Mouse (Mus musculus) embryo, embryonic 9.5 days (tissue): ENCODE data around the gene Ostf1.
A peak's percentile ranks its signal among the peaks of the same experiment; 100 is the strongest.

Source experiments
- DNase-seq: peaks from one replicate; pipeline ENCODE4 v3.0.0-alpha.2; 2017; ENCODE audit errors: extremely low spot score

The Ostf1 gene

DNA sequence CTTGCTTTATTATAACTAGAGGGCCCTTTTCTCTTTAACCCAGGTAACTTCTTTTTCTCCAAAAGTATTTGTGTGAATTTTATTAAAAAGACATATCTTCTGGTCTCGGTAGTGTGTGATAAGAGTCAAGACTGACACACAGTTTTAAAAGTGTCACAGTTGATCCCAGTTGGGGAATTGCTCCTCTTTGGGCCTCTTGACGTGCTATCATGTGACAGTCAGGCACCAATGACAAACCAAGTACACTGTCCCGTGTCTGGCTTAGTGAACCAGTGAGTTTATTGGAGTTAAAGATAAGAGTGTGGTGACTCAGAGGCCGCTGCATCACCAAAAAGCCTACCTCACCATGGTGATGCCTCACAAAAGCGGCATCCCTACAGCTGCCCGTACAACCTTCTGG lies 12.5 kb upstream of the Ostf1 start:
- DNase-seq, result no peak

GRCm38 (mm10) chr19:18643411-18643810 lies 11.8 kb upstream of the Ostf1 start:
- DNase-seq, result no peak

DNA sequence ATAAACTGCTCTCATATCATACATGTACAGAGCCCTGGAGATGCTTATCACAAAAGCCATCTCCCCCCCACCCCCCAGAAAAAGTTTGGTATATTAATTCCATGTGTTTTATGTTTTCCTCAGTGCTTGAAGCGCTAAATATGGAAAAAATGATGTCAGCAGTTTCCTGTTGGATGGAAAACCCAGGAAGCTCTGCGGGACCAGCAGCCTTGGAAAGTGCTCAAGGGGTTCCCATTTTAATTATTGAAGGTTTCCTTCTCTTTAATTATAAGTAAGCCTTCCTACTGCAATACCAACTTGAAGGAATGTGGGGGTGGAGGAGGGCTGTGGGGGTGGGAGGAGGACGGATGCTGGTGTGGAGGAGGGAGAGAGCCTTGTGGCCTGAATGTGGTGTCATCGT lies 9.4 kb upstream of the Ostf1 start:
- DNase-seq, result no peak

DNA sequence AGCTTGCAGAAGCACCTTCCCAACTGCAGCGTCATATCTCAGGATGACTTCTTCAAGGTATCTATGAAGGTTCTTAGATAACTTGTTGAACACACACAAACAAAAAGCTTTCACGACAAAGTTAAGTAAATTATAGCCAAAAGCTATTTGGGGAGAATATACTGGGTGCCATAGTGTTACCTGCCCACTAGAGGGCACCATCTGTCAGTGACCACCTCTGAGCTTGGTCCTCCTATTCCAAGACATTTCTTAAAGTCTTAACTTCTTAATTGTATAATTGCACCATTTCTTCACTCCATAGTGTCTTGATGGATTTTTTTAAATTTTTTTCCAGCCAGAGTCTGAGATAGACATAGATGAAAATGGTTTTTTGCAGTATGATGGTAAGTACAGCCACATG lies 7.9 kb upstream of the Ostf1 start:
- no peak for DNase-seq

GRCm38 (mm10) chr19:18638949-18639348 lies 7.3 kb upstream of the Ostf1 start:
- DNase-seq, result no peak

GRCm38 (mm10) chr19:18637954-18638353 lies 6.3 kb upstream of the Ostf1 start:
- DNase-seq, result no peak

DNA sequence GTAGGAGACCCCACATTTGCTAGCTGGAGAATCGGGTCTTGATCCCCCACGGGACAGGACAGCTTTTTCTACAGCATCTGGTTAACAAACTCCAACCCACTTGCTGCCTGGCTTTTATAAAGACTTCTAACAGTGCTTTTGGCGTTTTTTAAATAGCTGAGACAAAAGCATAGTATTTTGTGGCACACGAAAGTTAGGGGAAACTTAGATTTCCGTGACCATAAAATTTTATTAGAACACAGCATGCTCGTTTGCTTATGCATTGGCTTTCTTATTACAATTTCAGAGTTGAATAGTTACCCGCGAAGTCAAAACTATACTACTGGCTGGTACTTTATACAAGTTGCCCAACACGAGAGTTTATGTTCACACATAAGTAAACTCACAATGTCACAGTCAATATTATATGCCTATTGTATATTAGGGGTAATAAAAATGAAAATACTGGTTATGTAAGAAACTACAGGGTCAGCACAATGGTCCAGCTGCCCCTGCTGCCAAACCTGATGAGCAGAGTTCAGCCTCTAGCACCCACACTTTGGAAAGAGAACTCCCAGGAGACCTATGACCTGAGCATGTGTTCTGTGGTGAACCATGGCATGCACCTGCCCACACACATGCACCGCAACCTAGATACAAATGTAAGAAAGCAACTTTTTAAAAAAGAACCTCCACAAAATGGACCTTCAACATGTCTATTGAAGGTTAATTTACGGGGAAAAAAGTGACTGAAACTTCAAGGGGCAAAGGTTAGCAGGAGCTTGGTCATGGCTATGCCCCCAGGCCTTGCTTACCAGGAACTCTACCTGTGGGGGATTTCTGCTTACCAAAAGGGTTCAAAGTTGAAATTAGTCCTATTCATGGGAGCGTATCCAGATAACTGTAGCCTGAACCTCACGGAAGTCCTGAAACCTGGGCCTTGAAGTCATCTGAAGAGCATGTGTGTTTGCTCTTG lies 885 bp upstream of the Ostf1 start:
- no peak for DNase-seq

GRCm38 (mm10) chr19:18631161-18631643 lies 421 bp downstream of the Ostf1 start:
- no peak for DNase-seq

GRCm38 (mm10) chr19:18630221-18631119 lies 1.2 kb downstream of the Ostf1 start:
- DNase-seq, result peak; percentile 15

DNA sequence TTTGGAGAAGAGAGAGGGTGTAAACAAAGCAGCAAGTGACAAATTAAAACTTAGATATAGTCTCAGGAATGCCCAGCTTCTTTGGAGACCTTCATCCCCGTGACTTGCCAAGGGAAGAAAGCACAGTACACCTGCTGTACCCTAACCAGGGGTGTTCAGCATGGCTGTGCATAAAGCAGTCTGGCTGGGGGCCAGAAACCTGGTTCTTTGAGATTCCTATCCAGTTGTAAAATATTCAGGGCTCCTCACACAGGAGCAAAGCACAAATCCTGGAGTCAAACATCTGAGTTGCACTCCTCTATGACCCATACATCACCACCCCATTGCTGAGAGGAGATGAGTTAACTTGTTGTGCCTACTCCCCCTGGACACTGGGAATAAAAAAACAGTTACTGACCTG lies 2.0 kb downstream of the Ostf1 start:
- DNase-seq, result no peak

- DNase-seq, result no peak
Measured at GRCm38 (mm10) chr19:18623894-18624293, 7.7 kb downstream of the Ostf1 start.

DNA sequence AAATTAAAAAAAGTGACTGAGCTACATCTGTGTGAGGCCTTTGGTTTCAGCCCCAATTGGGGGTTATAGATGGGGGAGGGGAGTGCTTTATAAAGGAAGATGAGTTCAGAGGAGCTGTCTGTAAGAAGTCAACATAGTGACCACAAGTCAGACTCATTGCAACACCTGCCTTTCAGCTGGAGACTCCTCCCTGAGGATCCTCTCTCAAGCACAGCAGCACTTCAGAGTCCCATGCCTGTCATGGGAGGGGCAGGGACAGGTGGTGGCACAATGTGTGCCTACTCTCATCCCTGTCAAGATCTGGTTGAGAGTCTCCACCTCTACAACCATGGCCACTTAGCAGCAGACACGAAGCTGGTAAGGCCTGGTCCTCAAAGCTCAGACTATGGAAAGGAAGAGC lies 11.9 kb downstream of the Ostf1 start:
- no peak for DNase-seq

- DNase-seq, result no peak
Measured at GRCm38 (mm10) chr19:18619060-18619459, 12.6 kb downstream of the Ostf1 start.

- DNase-seq, result no peak
Measured at GRCm38 (mm10) chr19:18617504-18617903, 14.1 kb downstream of the Ostf1 start.

GRCm38 (mm10) chr19:18615680-18616240 lies 15.9 kb downstream of the Ostf1 start:
- DNase-seq, result no peak

DNA sequence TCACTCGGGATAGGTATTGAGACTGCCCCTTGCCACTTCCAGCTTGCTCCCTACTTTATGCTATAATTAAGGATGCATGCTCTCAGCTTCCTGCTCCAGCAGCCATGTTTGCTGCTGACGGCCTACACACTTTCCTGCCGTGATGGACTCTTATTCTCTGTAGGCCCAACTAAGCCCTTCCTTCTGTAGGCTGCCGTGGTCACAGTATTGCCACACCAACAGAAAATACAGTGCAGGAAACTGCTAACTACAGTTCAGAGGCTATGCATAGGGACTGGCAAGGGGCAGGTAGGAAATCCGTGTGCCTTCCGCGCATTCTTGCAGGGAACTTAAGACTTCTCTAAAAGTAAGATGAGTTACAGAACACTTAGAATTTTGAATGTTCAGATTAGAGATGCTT lies 17.3 kb downstream of the Ostf1 start:
- DNase-seq, result no peak

DNA sequence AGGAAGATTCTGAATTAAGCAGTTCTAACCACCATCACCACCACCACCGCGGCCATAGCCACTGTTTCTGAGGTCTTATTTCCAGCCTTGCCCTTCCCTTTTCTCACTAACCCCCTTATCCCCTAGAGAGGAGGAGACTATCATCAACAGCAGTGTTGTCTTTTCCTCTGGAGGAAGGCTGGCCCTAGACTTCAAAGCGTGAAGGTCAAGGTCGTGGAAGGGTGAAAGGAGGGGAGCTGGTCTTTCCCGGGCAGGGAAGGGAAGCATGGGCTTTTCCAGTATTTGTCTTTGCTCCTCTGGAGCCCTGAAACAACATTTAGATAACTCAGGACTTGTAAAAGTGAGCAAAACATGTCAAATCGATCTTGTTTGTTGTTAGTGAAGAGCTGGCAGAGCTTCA lies 22.6 kb downstream of the Ostf1 start:
- peak; percentile 29 for DNase-seq

GRCm38 (mm10) chr19:18607907-18608306 lies 23.7 kb downstream of the Ostf1 start:
- DNase-seq, result no peak

DNA sequence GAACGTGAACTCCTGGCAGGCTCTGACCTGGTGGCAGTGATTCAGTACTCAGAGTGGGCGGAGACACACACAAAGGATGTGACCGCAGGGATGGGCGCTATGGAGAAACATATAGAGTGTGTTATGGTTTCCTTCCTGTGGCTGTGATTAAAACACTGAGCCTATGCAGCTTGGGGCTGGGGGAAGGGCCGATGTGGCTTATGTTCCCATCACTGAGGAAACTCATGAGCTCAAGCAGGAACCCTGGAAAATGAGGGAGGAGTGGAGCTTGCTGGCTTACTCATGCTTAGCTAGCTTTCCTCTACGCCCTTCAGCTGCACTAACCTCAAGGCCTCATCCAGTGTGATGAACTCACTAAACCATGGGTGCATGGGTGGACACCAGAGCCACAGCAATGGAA lies 28.6 kb downstream of the Ostf1 start:
- DNase-seq, result no peak

DNA sequence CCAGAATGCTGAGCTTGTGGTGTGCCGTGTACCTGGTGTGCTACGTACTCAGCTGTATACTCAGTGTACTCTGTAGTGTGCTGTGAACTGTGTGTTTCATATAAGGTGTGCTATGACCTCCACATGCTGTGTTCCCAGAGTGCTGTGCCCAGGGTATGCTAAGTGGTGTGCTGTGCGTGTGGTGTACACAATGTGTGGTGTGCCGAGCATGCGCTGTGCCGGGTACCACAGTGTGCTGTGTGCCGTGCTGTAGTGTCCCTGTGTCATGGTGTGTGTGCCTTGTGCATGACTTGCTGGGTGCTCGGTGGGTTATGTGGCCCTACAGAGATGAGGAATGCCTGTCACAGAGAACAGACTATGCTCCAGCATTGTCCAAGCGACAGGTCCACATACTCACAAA lies 31.0 kb downstream of the Ostf1 start:
- no peak for DNase-seq

DNA sequence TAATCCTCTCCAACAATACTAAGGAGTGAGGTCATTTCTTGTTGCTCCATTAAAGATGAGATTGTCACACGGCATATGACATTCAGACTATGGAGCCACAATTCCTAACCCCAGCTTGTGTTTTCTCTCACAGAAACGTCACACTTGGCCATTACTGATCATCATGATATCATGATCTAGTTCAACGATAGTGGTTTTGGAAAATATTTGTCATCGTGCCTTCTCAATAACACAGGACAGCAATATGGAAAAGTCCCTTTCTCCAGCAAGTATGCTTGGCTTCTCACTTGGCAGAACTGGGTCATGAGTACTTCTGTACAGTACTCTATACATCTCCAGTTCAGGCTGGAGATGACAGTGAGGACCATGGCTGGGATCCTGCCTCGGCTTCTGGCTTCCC lies 32.0 kb downstream of the Ostf1 start:
- no peak for DNase-seq

DNA sequence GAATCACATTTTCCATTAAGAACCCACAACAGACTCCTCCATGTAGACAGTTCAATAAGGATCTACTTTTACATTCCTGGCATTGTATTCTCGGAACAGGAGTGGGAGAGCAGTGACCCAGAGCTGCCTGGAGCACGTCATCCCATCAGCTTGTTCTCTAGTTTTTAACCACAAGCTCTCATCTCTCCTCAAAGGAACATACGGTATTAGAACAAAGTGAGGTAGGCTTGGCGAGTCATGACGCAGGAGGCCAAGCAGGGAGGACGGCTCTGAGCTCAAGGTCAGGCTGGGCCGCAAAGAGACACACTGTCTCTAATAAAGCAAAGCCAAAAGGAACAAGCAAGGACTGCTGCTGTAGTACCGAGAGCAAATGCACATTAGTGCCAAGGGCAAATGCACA lies 32.6 kb downstream of the Ostf1 start:
- no peak for DNase-seq
